Mouse (Mus musculus): ENCODE data around the gene Tmem208. TPM values are rescaled to one million over a fixed set of nuclear protein-coding genes. Genes with fewer than 3 reads are reported as not detected.
A peak's percentile ranks its signal among the peaks of the same experiment; 100 is the strongest.

Gene Tmem208
- polyA plus RNA-seq, 1 experiment = 105 TPM

GRCm38 (mm10) chr8:105306146-105306691 lies 19.9 kb upstream of the Tmem208 start:
- 25% methylated on average over 5 of the region's 5 CpGs for WGBS
- H3K36me3 ChIP-seq (ENCODE audit: control insufficient read depth, insufficient read depth, low read length) = peaks cover 54% of the 10 kb centered on the region
- no peaks in the 10 kb centered on the region for H3K27me3 ChIP-seq (ENCODE audit: control insufficient read depth, insufficient read depth, low read length)
- peaks cover 9% of the 10 kb centered on the region for H3K4me1 ChIP-seq (ENCODE audit: control insufficient read depth, insufficient read depth, insufficient read length, low read length)
- H3K4me3 ChIP-seq (ENCODE audit: low read depth, low read length) = peak overlapping the region; percentile 92
- TF ChIP-seq CTCF (IDR thresholded peaks at IDR 0.05; ENCODE audit: extremely low read depth, insufficient read length, insufficient replicate concordance, low read depth, low read length) (peak; percentile 11; the same call in 1 of the 2 replicates), POLR2A (IDR thresholded peaks at IDR 0.05; ENCODE audit: low read depth, low read length) (no peak; the same call in 1 of the 2 replicates)
- no peak overlapping the region for H3K27ac ChIP-seq (ENCODE audit: insufficient read depth, low read depth, low read length)

GRCm38 (mm10) chr8:105307670-105308069 lies 18.5 kb upstream of the Tmem208 start:
- WGBS = 97% methylated on average over 13 of the region's 13 CpGs
- Histone ChIP-seq H3K27ac (ENCODE audit: insufficient read depth, low read depth, low read length) (no peak overlapping the region), H3K4me3 (ENCODE audit: low read depth, low read length) (no peak overlapping the region)

GRCm38 (mm10) chr8:105308428-105308827 lies 17.7 kb upstream of the Tmem208 start:
- H3K4me1 ChIP-seq (ENCODE audit: control insufficient read depth, insufficient read depth, insufficient read length, low read length) = peaks cover 9% of the 10 kb centered on the region
- H3K36me3 ChIP-seq (ENCODE audit: control insufficient read depth, insufficient read depth, low read length) = peaks cover 40% of the 10 kb centered on the region
- 95% methylated on average over 10 of the region's 10 CpGs for whole genome bisulfite sequencing
- H3K4me3 ChIP-seq (ENCODE audit: low read depth, low read length) = no peak overlapping the region
- H3K27ac ChIP-seq (ENCODE audit: insufficient read depth, low read depth, low read length) = no peak overlapping the region
- H3K27me3 ChIP-seq (ENCODE audit: control insufficient read depth, insufficient read depth, low read length) = no peaks in the 10 kb centered on the region
- no peak for TF ChIP-seq CTCF (IDR thresholded peaks at IDR 0.05; ENCODE audit: extremely low read depth, insufficient read length, insufficient replicate concordance, low read depth, low read length)
- no peak for TF ChIP-seq POLR2A (IDR thresholded peaks at IDR 0.05; ENCODE audit: low read depth, low read length)

More at GRCm38 (mm10) chr8:105307670-105308069, 18.5 kb upstream of the Tmem208 start:
- no peak for TF ChIP-seq CTCF (IDR thresholded peaks at IDR 0.05; ENCODE audit: extremely low read depth, insufficient read length, insufficient replicate concordance, low read depth, low read length)
- no peak for TF ChIP-seq POLR2A (IDR thresholded peaks at IDR 0.05; ENCODE audit: low read depth, low read length)
- peaks cover 46% of the 10 kb centered on the region for H3K36me3 ChIP-seq (ENCODE audit: control insufficient read depth, insufficient read depth, low read length)
- H3K4me1 ChIP-seq (ENCODE audit: control insufficient read depth, insufficient read depth, insufficient read length, low read length) = peaks cover 9% of the 10 kb centered on the region
- H3K27me3 ChIP-seq (ENCODE audit: control insufficient read depth, insufficient read depth, low read length) = no peaks in the 10 kb centered on the region

DNA sequence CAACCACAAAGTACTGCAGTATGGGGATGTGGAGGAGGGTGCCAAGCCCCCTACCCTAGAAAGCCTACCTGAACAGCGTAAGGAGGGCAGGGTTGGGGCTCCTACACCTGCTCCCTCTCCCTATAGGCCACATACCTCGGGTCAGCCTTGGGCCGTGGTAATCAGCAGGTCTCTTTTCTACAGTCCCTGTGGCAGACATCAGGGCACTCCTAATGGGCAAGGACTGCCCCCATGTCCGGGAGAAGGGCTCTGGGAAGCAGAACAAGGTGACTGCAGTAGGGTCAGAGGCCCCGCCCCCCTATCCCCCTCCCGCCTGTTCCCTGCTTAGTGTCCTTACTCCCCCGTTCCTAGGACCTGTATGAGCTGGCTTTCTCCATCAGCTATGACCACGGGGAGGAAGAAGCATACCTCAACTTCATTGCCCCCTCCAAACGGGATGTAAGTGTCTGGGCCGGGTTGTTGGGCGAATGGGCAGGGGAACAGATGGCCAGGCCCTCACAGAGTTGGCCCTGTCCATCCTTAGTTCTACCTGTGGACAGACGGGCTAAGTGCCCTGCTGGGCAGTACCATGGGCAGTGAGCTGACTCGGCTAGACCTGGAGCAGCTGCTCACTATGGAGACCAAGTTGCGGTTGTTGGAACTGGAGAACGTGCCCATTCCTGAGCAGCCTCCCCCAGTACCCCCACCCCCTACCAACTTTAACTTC lies 16.9 kb upstream of the Tmem208 start:
- 89% methylated on average over 15 of the region's 15 CpGs for WGBS
- TF ChIP-seq POLR2A (IDR thresholded peaks at IDR 0.05; ENCODE audit: low read depth, low read length) (no peak), CTCF (IDR thresholded peaks at IDR 0.05; ENCODE audit: extremely low read depth, insufficient read length, insufficient replicate concordance, low read depth, low read length) (no peak)
- peaks cover 33% of the 10 kb centered on the region for H3K36me3 ChIP-seq (ENCODE audit: control insufficient read depth, insufficient read depth, low read length)

DNA sequence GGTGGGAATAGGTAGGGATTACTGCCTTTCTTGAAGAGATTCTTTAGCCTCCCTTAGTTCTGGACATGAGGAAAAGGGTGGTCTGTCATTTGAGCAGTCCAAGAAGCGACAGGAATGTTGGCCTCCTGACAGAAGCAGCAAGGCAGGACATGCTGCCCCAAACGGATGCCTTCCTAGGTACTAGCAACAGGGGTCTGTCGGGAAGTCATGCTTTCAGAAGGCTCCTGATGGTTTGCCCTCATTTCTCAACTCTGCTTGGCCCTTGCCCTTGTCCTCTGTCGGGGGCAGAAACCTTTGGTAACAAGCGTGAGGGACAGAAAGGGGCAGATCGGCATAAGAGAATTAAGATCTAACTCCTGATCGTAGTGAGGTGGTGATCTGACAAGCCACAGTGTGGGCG lies 16.0 kb upstream of the Tmem208 start:
- peaks cover 28% of the 10 kb centered on the region for H3K36me3 ChIP-seq (ENCODE audit: control insufficient read depth, insufficient read depth, low read length)

More for the DNA sequence above, 16.9 kb upstream of the Tmem208 start:
- H3K27me3 ChIP-seq (ENCODE audit: control insufficient read depth, insufficient read depth, low read length) = no peaks in the 10 kb centered on the region
- H3K27ac ChIP-seq (ENCODE audit: insufficient read depth, low read depth, low read length) = no peak overlapping the region
- peaks cover 9% of the 10 kb centered on the region for H3K4me1 ChIP-seq (ENCODE audit: control insufficient read depth, insufficient read depth, insufficient read length, low read length)
- H3K4me3 ChIP-seq (ENCODE audit: low read depth, low read length) = no peak overlapping the region

GRCm38 (mm10) chr8:105311718-105312117 lies 14.4 kb upstream of the Tmem208 start:
- 87% methylated on average over 1 of the region's 1 CpGs for WGBS
- TF ChIP-seq CTCF (IDR thresholded peaks at IDR 0.05; ENCODE audit: extremely low read depth, insufficient read length, insufficient replicate concordance, low read depth, low read length) = no peak
- no peak for TF ChIP-seq POLR2A (IDR thresholded peaks at IDR 0.05; ENCODE audit: low read depth, low read length)
- H3K4me1 ChIP-seq (ENCODE audit: control insufficient read depth, insufficient read depth, insufficient read length, low read length) = no peaks in the 10 kb centered on the region
- H3K4me3 ChIP-seq (ENCODE audit: low read depth, low read length) = no peak overlapping the region
- H3K27me3 ChIP-seq (ENCODE audit: control insufficient read depth, insufficient read depth, low read length) = no peaks in the 10 kb centered on the region
- no peak overlapping the region for H3K27ac ChIP-seq (ENCODE audit: insufficient read depth, low read depth, low read length)
- peaks cover 30% of the 10 kb centered on the region for H3K36me3 ChIP-seq (ENCODE audit: control insufficient read depth, insufficient read depth, low read length)

More for the DNA sequence above, 16.0 kb upstream of the Tmem208 start:
- Histone ChIP-seq H3K27me3 (ENCODE audit: control insufficient read depth, insufficient read depth, low read length) (no peaks in the 10 kb centered on the region), H3K4me1 (ENCODE audit: control insufficient read depth, insufficient read depth, insufficient read length, low read length) (peaks cover 4% of the 10 kb centered on the region), H3K27ac (ENCODE audit: insufficient read depth, low read depth, low read length) (no peak overlapping the region), H3K4me3 (ENCODE audit: low read depth, low read length) (no peak overlapping the region)
- TF ChIP-seq CTCF (IDR thresholded peaks at IDR 0.05; ENCODE audit: extremely low read depth, insufficient read length, insufficient replicate concordance, low read depth, low read length) = no peak
- no peak for TF ChIP-seq POLR2A (IDR thresholded peaks at IDR 0.05; ENCODE audit: low read depth, low read length)
- 88% methylated on average over 8 of the region's 8 CpGs for WGBS

GRCm38 (mm10) chr8:105312891-105313481 lies 13.2 kb upstream of the Tmem208 start:
- no peaks in the 10 kb centered on the region for H3K27me3 ChIP-seq (ENCODE audit: control insufficient read depth, insufficient read depth, low read length)
- peaks cover 22% of the 10 kb centered on the region for H3K36me3 ChIP-seq (ENCODE audit: control insufficient read depth, insufficient read depth, low read length)
- no peak overlapping the region for H3K4me3 ChIP-seq (ENCODE audit: low read depth, low read length)
- no peak overlapping the region for H3K27ac ChIP-seq (ENCODE audit: insufficient read depth, low read depth, low read length)
- TF ChIP-seq POLR2A (IDR thresholded peaks at IDR 0.05; ENCODE audit: low read depth, low read length) (no peak), CTCF (IDR thresholded peaks at IDR 0.05; ENCODE audit: extremely low read depth, insufficient read length, insufficient replicate concordance, low read depth, low read length) (no peak)
- WGBS = 84% methylated on average over 8 of the region's 8 CpGs
- H3K4me1 ChIP-seq (ENCODE audit: control insufficient read depth, insufficient read depth, insufficient read length, low read length) = no peaks in the 10 kb centered on the region

All from small intestine, adult 2 months (tissue).